23 mouse cellular contexts compared by ENCODE assay signal in genomic region chr2:118117401-118117800, GRCm38 (mm10). TPM values are rescaled to one million over a fixed set of nuclear protein-coding genes. Genes with fewer than 3 reads are reported as not detected.
DNase-seq lines count a peak whose midpoint lies in the region; ATAC-seq and TF ChIP-seq lines count a peak whose summit lies in the region.
"Had no signal": no experiment of that assay in that cellular context is flagged by ENCODE, and none has a peak within 500 bp of the region (broad histone marks: within the 10 kb centered on the region; RNA-seq: fewer than 3 reads in every experiment).

No protein-coding gene starts in this region.

- 66% methylated on average over 11 of the region's 11 CpGs for WGBS in heart, embryonic 11.5 days (ENCODE audit: insufficient replicate concordance)
- WGBS in lung, embryonic 16.5 days = 44% methylated on average over 11 of the region's 11 CpGs
- WGBS in lung, adult 2 months = 63% methylated on average over 11 of the region's 11 CpGs

- H3K27me3 ChIP-seq in heart, embryonic 11.5 days (ENCODE audit: control insufficient read depth, insufficient read depth, low read length) = no peaks in the 10 kb centered on the region
- no peaks in the 10 kb centered on the region for H3K27me3 ChIP-seq in lung, embryonic 16.5 days (ENCODE audit: control insufficient read depth, insufficient read depth, low read depth, low read length)
- H3K27me3 ChIP-seq: forebrain, embryonic 15.5 days; heart, embryonic 12.5 days; heart, embryonic 15.5 days had no signal

- H3K36me3 ChIP-seq in heart, embryonic 11.5 days (ENCODE audit: control insufficient read depth, insufficient read depth, low read length) = peaks cover 23% of the 10 kb centered on the region
- peaks cover 65% of the 10 kb centered on the region for H3K36me3 ChIP-seq in lung, embryonic 16.5 days (ENCODE audit: control insufficient read depth, insufficient read depth, low read length)
- H3K36me3 ChIP-seq: forebrain, embryonic 15.5 days had no signal

- no peak for TF ChIP-seq POLR2A in lung, adult 2 months (IDR thresholded peaks at IDR 0.05; ENCODE audit: borderline replicate concordance, extremely low read depth, low read depth, low read length)

- no peak overlapping the region for H3K4me2 ChIP-seq in heart, embryonic 11.5 days
- H3K4me2 ChIP-seq in lung, embryonic 16.5 days (ENCODE audit: low read depth, low read length) = no peak overlapping the region
- H3K4me2 ChIP-seq: forebrain, embryonic 12.5 days; forebrain, embryonic 15.5 days; heart, embryonic 12.5 days; heart, embryonic 15.5 days; hindbrain, embryonic 13.5 days had no signal

- no peak for ATAC-seq in heart, embryonic 11.5 days (replicated peaks; ENCODE audit: insufficient number of reproducible peaks, low FRiP score, low TSS enrichment)
- no peak for ATAC-seq in lung, embryonic 16.5 days (ENCODE audit: low read depth)
- ATAC-seq: CD4-positive, CD25-positive, alpha-beta regulatory T cell, adult 4 months; forebrain, embryonic 15.5 days; hindbrain, embryonic 16.5 days had no signal

- no peak overlapping the region for H3K27ac ChIP-seq in heart, embryonic 11.5 days (ENCODE audit: low read depth, low read length)
- no peak overlapping the region for H3K27ac ChIP-seq in lung, embryonic 16.5 days (ENCODE audit: low read length)
- H3K27ac ChIP-seq: forebrain, embryonic 12.5 days; forebrain, embryonic 15.5 days; heart, embryonic 15.5 days; hindbrain, embryonic 10.5 days; hindbrain, embryonic 13.5 days had no signal

- no peaks in the 10 kb centered on the region for H3K9me3 ChIP-seq in heart, embryonic 11.5 days (replicated peaks; ENCODE audit: control insufficient read depth, low read length)
- H3K9me3 ChIP-seq in lung, embryonic 16.5 days (ENCODE audit: control insufficient read depth, low read length) = no peaks in the 10 kb centered on the region
- H3K9me3 ChIP-seq: forebrain, embryonic 15.5 days; heart, embryonic 15.5 days; hindbrain, embryonic 10.5 days; hindbrain, embryonic 13.5 days had no signal

- DNase-seq in heart, adult 11 months = peak; percentile 64
- no peak for DNase-seq in lung, adult 2 months
- DNase-seq in 3134 (ENCODE audit: extremely low read depth, insufficient read length, low spot score) = peak; percentile 57
- DNase-seq in yolk sac, embryonic 10.5 days (ENCODE audit: low spot score) = peak; percentile 12
- DNase-seq in cerebellum, postnatal 10 days = no peak
- DNase-seq: adrenal gland, adult 2 months; adrenal gland, postnatal 14 days; cerebellum, adult 11-12 months; cerebellum, adult 8-10 months; gastrocnemius, postnatal 10 days; gastrocnemius, postnatal 36 days; heart, postnatal 10 days; heart, postnatal 36 days had no signal

- TF ChIP-seq CTCF in lung, adult 2 months (IDR thresholded peaks at IDR 0.05; ENCODE audit: insufficient read depth, low read length) = no peak

- no peak overlapping the region for H3K4me3 ChIP-seq in heart, embryonic 11.5 days (ENCODE audit: low read depth, low read length)
- H3K4me3 ChIP-seq in lung, embryonic 16.5 days (ENCODE audit: low read length) = no peak overlapping the region
- H3K4me3 ChIP-seq in lung, adult 2 months (replicated peaks; ENCODE audit: extremely low read depth, low read depth, low read length) = no peak overlapping the region
- H3K4me3 ChIP-seq: forebrain, embryonic 12.5 days; forebrain, embryonic 15.5 days; heart, embryonic 12.5 days; heart, embryonic 15.5 days; hindbrain, embryonic 10.5 days; hindbrain, embryonic 13.5 days had no signal

- no peak overlapping the region for H3K9ac ChIP-seq in heart, embryonic 11.5 days (ENCODE audit: low read depth, low read length)
- peak overlapping the region; percentile 24; the same call in 1 of the 2 replicates for H3K9ac ChIP-seq in lung, embryonic 16.5 days (ENCODE audit: low read length)
- H3K9ac ChIP-seq: forebrain, embryonic 12.5 days; forebrain, embryonic 15.5 days; heart, embryonic 12.5 days; heart, embryonic 15.5 days; hindbrain, embryonic 13.5 days had no signal

- H3K4me1 ChIP-seq in heart, embryonic 11.5 days (ENCODE audit: control insufficient read depth, insufficient read depth, low read length) = peaks cover 6% of the 10 kb centered on the region; the same call in 1 of the 2 replicates
- H3K4me1 ChIP-seq in lung, embryonic 16.5 days (replicated peaks; ENCODE audit: control insufficient read depth, insufficient read depth, low read length) = peaks cover 21% of the 10 kb centered on the region
- no peaks in the 10 kb centered on the region for H3K4me1 ChIP-seq in lung, adult 2 months (ENCODE audit: control insufficient read depth, insufficient read depth, low read length)

RNA-seq across cellular contexts. Expression of gene Thbs1, which starts 5.7 kb away (rescaled TPM):
- polyA plus RNA-seq in heart, embryonic 11.5 days (2014; fragmentation: Nextera tagmentation; extraction: Ambion mirVana) = 45.5 and 73.0 TPM in 2 replicates
- 160 and 190 TPM in 2 replicates for polyA plus RNA-seq in lung, embryonic 16.5 days (2015; fragmentation: Nextera tagmentation; extraction: Ambion mirVana)
- polyA plus RNA-seq in lung, adult 2 months (2012; rRNA removed) = 23.3 and 27.1 TPM in 2 replicates

Comparison
In these comparisons a context has a peak if more than half of its experiments do, and no peak if none do; other contexts are left out.
1. DNase-seq: peak in heart, adult 11 months (single experiment), 3134 (single experiment) and yolk sac, embryonic 10.5 days (single experiment); none in lung, adult 2 months (single experiment) and cerebellum, postnatal 10 days (0 of 2).